Mouse (Mus musculus) heart, adult 2 months (tissue): ENCODE data around the gene Tbc1d17.

ENCODE experiments used
- CTCF ChIP-seq: fragments of 200-600 bp; IDR thresholded peaks from 2 replicates; pipeline ENCODE4 v1.8.1; 2022; ENCODE audit warnings: antibody characterized with exemption, mild to moderate bottlenecking, moderate library complexity
- EP300 ChIP-seq: fragments of 200-500 bp; IDR thresholded peaks from 2 replicates; pipeline ENCODE4 v1.6.1; 2011; ENCODE audit warnings: low read depth, low read length, control low read depth; ENCODE audit not compliant: insufficient read depth

GRCm38 (mm10) chr7:44820525-44820924 is 28.4 kb downstream of the Tbc1d17 start:
- TF ChIP-seq EP300 (no peak), CTCF (no peak)
